Mouse (Mus musculus) olfactory bulb, adult 2 months (tissue): ENCODE measurements around the gene Sirt5.

ENCODE experiments used
- CTCF ChIP-seq: fragments of 200-500 bp; IDR thresholded peaks from 2 replicates; pipeline ENCODE4 v1.5.1; 2012; ENCODE audit warnings: low read depth, mild to moderate bottlenecking, low read length, moderate library complexity; ENCODE audit not compliant: insufficient read depth
- POLR2A ChIP-seq: fragments of 200-500 bp; IDR thresholded peaks from 2 replicates; pipeline ENCODE4 v1.6.1; 2012; ENCODE audit warnings: mild to moderate bottlenecking, low read depth, low read length, moderate library complexity; ENCODE audit not compliant: insufficient read depth

DNA sequence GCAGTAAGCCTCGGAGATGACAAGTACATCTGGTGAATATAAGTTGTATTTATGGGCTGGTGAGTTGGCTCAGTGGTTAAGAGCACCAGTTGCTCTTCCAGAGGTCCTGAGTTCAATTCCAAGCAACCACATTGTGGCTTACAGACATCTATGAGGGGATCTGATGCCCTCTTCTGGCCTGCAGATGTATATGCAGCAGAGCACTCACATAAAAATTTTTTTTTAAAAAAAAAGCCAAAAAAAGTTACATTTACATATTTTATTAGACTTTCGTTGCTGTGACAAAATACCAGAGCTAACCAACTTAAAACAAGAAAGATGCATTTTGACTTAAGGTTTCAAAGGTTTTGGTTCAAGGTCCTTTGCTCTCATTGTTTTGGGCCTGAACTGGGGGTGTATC is 43.8 kb upstream of the Sirt5 start:
- no peak for TF ChIP-seq CTCF
- TF ChIP-seq POLR2A = no peak
